Mouse (Mus musculus) kidney, postnatal 36 days (tissue): Measurements from ENCODE around the gene Aprt.
"Not testable (repeated sequence)": the region's sequence is repeated elsewhere in the genome, so short reads cannot be mapped to it uniquely, and the experiment has no call there.

Experiments
- DNase-seq, 2 experiments: peaks; one replicate each; pipeline ENCODE4 v3.0.0; 2021 to 2022; ENCODE audit warnings: mixed read lengths in 2 of 2

The Aprt gene

GRCm38 (mm10) chr8:122586171-122586570, 9.5 kb upstream of the Aprt start:
- no peak for DNase-seq

DNA sequence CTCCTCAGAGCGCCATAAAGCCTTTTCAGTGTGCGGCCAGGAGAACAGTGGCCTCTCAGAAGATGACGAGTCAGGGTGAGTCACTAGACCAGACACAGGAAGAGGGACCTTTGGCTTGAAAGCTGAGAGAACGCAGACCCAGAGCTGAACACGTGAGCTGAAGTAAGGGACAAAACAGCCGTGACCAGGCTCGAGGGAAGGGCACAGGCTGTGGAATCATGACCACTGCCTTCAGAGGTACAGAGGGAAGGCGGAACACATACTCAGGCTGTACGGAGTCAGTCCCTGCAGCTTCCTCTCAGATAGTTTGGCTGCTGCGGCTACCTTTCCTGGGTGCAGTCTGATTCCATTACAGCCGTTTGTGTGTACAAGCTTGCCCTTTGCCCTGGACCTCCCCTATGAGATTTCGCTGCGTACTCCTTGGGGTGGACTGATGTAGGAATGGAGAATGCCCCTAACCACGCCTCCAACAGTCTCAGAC, 8.7 kb upstream of the Aprt start:
- no peak for DNase-seq

- no peak for DNase-seq
These were observed 8.3 kb upstream of the Aprt start for GRCm38 (mm10) chr8:122584981-122585380.

DNA sequence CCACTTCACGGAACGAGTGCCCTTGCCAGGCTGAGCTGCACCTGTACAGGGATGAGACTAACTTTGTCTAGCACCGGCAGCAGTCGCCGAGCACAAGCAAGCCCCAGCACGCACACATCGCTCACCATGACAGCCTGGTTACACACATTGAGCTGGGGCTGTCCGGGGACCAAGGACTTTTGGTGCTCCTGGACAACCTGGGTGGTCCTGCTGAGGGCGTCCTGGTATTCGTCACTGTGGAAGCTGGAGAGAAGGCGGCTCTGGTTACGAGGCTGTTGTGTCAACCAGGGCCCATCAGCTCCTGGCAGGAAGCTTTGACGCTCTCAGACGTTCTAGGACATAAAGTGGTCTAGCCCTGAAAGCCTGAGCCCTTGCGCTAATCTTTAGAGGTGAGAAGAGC, 4.2 kb upstream of the Aprt start:
- no peak for DNase-seq

- DNase-seq = no peak
These were observed 2.5 kb upstream of the Aprt start for GRCm38 (mm10) chr8:122579196-122579595.

DNA sequence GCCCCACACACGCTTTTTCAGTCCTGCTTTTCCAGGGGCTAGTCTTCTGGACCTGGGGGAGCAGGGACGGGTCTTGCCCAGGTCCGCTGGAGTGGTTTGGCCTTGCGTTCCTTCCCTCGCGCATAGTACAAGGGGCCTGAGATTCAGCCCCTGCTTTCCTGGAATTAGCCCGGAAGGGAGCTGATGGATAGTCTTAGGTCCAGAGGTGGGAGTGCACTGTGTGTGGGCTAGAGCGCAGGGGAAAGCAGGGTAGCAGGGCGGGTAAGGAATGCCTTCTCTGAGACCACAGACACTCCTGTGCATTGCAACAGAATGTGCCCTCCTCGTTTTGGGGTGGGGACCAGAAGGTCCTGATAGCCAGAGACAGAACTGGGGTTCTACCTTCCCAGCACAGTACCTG, 407 bp upstream of the Aprt start:
- DNase-seq = no peak

DNA sequence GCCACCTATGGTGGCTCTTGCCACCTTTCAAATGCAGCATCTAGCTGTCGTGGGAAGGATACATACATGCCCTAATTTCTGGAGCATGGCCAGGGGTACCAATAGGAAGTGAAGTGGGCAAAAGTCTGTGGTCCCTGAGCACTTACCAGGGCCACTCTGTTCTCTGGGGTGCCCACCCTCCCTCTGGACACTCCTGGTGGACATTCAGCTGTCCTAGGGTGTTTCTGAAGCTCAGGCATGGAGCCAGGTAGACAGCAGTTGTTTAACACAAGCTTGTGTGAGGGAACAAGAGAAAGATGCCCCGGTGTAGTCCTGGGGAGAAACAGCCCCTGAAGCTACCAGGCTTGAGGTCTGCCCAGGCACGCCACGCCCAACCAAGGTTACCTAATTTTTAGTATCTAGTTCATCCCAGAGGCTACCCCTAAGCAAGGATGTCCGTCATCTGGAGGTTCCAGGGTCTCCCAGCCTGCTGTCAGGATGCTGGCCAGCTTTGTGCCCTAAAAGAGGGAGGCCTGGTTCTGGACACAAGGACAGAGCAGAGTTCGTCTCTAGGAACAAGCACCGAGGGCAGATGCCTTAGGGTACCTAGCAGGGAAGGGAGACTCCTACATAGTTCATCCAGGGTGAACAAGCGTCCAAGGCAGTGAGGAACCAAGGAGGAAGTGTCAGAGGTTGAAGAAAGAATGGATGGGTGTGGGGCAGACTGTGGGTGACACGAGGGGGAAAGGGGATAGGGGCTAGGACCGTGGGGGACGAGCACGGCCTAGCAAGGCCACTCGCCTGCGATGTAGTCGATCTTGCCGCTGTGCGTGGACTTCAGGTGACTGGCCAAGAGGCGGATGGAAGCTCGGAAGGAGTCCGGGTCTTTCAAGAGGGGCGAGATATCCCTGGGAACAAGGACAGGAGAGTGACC, 718 bp downstream of the Aprt start:
- DNase-seq = no peak

GRCm38 (mm10) chr8:122575286-122575685, 1.4 kb downstream of the Aprt start:
- no peak for DNase-seq

- DNase-seq = peak; percentile 56 to 57
These were observed 1.9 kb downstream of the Aprt start for GRCm38 (mm10) chr8:122574667-122575251.

DNA sequence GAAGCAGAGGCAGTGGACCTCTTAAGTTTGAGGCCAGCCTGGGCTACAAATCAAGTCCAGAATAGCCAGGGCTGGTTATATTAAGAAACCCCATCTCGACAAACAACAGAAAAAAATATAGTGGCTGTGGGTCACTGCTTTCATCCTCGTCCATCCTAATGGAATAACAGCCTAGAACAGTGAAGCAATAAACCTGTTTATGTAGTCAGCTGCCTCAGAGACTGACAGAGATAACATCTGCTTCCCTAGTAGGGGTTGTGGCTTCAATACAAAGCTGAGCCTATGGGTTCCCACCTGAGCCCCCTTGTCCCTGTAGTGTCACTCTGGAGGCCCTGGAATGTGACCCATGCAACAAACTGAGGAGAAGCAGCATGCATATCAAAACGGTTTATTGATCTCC, 2.4 kb downstream of the Aprt start:
- no peak for DNase-seq

DNA sequence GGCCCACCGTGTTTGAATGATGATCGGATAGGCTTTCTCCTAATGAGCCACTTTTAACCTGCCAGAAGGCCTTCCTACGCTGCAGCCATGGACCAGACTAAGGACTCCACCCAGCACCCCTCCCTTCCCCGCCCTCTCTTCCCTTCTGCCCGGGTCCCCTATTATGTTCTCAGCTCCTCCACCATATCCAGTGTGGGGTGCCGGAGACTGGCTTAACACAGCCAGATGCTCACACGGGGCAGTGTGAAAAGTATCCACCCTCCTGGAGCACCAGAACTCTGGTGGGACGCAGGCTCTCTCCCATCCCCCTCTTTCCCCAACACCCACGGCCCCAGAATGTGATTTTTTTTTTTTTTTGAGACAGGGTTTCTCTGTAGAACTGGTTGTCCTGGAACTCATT, 3.1 kb downstream of the Aprt start:
- no peak for DNase-seq

GRCm38 (mm10) chr8:122573176-122573575, 3.5 kb downstream of the Aprt start:
- DNase-seq = not testable (repeated sequence)

- DNase-seq = peak; percentile 58 to 67
These were observed 4.0 kb downstream of the Aprt start for GRCm38 (mm10) chr8:122572751-122573150.

DNA sequence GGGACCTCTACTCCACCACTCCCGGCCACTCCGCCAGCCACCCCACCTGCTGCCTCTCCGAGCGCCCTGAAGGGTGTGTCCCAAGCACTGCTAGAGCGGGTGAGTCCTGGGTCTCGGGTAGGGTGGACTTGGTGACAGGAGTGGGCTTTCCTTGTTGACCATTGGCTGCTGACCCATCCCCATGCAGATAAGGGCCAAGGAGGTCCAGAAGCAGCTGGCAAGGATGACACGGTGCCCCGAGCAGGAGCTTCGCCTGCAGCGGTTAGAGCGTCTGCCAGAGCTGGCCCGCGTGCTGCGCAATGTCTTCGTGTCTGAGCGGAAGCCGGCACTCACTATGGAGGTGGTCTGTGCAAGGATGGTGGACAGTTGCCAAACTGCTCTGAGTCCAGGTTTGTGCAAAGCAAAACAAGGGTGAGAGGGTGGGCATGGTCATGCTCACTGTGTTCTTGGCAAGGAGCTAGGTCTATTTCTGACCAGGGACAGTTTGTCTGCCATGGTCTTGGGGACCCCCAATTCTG, 4.9 kb downstream of the Aprt start:
- no peak for DNase-seq

GRCm38 (mm10) chr8:122571153-122571552, 5.6 kb downstream of the Aprt start:
- DNase-seq = no peak

DNA sequence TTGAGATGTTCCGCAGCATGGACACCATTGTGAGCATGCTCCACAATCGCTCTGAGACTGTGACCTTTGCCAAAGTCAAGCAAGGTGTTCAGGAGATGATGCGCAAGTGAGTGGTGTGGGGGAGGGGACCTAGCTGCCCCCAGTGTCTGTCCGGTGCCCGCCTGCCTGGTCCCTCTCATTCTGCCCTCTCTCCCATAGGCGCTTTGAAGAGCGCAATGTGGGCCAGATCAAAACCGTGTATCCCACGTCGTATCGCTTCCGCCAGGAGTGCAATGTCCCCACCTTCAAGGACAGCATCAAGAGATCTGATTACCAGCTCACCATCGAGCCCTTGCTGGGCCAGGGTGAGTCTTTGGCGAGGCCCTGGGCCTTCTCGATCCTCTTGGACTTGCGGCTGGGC, 6.7 kb downstream of the Aprt start:
- DNase-seq = no peak

DNA sequence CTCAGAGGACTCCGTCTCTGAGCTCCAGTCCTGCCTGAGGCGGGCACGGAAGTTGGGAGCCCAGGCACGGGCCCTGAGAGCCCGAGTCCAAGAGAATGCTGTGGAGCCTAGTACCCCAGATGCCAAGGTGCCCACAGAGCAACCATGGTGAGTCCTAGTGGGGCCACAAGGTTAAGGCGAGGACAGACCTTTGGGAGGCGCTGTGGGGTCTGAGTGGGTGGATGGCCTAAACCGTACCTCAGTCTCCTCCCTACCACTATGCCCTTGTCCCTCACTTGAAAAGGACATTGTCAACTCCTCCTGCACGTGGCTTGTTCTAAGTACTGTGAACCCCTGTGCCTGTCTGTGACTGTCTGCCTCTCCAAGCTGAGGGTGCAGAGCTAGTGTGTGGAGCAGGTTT, 7.4 kb downstream of the Aprt start:
- DNase-seq = no peak

- DNase-seq = no peak
These were observed 7.8 kb downstream of the Aprt start for GRCm38 (mm10) chr8:122568881-122569309.

- no peak for DNase-seq
These were observed 8.6 kb downstream of the Aprt start for GRCm38 (mm10) chr8:122568109-122568504.

GRCm38 (mm10) chr8:122567361-122568108, 9.2 kb downstream of the Aprt start, which contains the start of gene Cdt1:
TSS of gene Cdt1 (plus strand) at chr8:122568015.
- peak; percentile 94 to 97 for DNase-seq

DNA sequence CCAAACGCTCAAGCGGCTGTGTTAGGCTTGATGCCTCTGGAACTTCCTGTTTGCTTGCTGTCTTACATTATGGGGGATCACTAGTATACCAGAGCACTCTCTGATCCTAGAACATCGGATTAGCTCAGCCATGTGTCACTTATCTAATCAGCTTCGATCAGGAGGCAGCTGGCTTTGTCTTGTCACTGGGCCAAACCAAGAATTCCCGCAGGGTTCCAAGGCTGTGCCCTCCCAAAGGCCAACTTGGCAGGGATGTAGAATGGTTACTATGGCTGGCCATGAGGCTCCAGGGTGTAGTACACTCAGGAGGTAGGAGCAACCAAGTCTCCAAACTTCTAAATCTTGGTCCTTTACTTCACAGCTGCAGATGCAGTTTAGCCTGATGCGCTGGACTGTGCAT, 9.9 kb downstream of the Aprt start:
- DNase-seq = no peak

DNA sequence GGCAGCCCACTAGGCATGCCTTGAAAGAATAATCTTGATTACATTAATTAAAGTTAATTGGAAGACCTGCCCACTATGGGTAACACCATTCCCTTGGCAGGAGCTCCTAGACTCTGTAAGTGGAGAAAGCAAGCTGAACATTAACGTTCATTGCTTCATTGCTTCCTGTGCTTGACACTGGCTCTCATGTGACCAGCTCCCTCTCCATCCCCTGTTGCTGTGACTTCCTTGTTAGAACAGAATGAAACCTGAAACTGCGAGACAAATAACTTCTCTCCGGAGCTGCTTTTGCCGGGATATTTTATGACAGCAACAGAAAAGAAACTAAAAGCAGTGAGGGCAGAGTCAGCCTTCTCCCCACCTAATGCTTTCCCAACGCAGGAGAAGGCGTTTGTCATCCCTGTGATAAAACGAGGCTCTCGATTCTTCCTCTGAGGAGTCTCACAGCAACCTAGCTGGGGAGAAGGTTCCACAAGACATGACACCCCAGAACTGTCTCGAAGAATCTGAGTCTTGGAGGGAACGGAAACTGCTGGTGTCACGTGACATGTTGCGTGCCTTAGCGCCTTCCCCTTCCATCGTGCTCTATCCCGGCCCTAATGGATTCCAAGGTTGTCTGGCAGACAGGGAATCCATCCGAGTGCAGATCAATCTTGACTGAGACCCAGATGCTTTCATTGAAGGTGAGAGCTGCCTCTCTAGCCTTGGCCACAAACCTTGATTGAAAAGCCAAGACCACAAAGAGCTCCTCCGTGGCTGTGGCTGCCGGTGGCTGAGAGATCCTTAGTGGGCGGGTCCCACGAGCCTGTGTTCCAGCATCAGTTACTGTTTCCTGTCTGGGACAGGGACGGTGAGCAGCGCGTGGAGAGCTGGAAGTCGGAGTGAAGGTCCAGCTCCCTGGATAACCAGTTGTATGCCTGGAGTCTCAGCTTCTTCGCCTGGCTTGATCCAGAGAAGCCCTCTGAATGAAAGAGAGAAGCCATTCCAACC, 12.1 kb downstream of the Aprt start:
- DNase-seq = no peak
